Mouse (Mus musculus) heart, adult 11 months (tissue): ENCODE results near the gene Bik.
"Not testable (repeated sequence)": the region's sequence is repeated elsewhere in the genome, so short reads cannot be mapped to it uniquely, and the experiment has no call there.

Source experiments
- DNase-seq: peaks from one replicate; pipeline ENCODE4 v3.0.0; 2022

The Bik gene

GRCm38 (mm10) chr15:83526424-83527091, at the start of gene Bik:
TSS of gene Bik (plus strand) at chr15:83526862.
- DNase-seq, result peak; percentile 98

- no peak for DNase-seq
These were observed 48.6 kb upstream of the Bik start for GRCm38 (mm10) chr15:83478096-83478495.

GRCm38 (mm10) chr15:83479818-83480217, 46.8 kb upstream of the Bik start:
- no peak for DNase-seq

GRCm38 (mm10) chr15:83481236-83481780, 45.4 kb upstream of the Bik start:
- no peak for DNase-seq

GRCm38 (mm10) chr15:83482645-83483224, 43.9 kb upstream of the Bik start:
- DNase-seq, result no peak

- no peak for DNase-seq
These were observed 43.2 kb upstream of the Bik start for GRCm38 (mm10) chr15:83483482-83483881.

GRCm38 (mm10) chr15:83484311-83484710, 42.4 kb upstream of the Bik start:
- no peak for DNase-seq

- DNase-seq, result peak; percentile 95
These were observed 39.1 kb upstream of the Bik start for GRCm38 (mm10) chr15:83487477-83488115.

GRCm38 (mm10) chr15:83489471-83489870, 37.2 kb upstream of the Bik start:
- no peak for DNase-seq

GRCm38 (mm10) chr15:83491891-83492290, 34.8 kb upstream of the Bik start:
- peak; percentile 95 for DNase-seq

GRCm38 (mm10) chr15:83493856-83494571, 32.6 kb upstream of the Bik start:
- no peak for DNase-seq

- DNase-seq, result no peak
These were observed 32.1 kb upstream of the Bik start for GRCm38 (mm10) chr15:83494572-83494920.

- no peak for DNase-seq
These were observed 31.5 kb upstream of the Bik start for GRCm38 (mm10) chr15:83495195-83495594.

- no peak for DNase-seq
These were observed 30.8 kb upstream of the Bik start for GRCm38 (mm10) chr15:83495787-83496367.

- no peak for DNase-seq
These were observed 29.4 kb upstream of the Bik start for GRCm38 (mm10) chr15:83497299-83497698.

GRCm38 (mm10) chr15:83499211-83499755, 27.4 kb upstream of the Bik start:
- no peak for DNase-seq

GRCm38 (mm10) chr15:83500352-83500751, 26.3 kb upstream of the Bik start:
- no peak for DNase-seq

GRCm38 (mm10) chr15:83501483-83501882, 25.2 kb upstream of the Bik start:
- DNase-seq, result not testable (repeated sequence)

GRCm38 (mm10) chr15:83509950-83510804, 16.5 kb upstream of the Bik start:
- DNase-seq, result no peak

GRCm38 (mm10) chr15:83510805-83511405, 15.8 kb upstream of the Bik start, which contains the start of gene Ttll1:
TSS of gene Ttll1 (minus strand) at chr15:83510893.
- peak; percentile 100 for DNase-seq
